ENCODE assay signal across 9 mouse cellular contexts in genomic region chr17:30005451-30005941, GRCm38 (mm10). TPM values are rescaled to one million over a fixed set of nuclear protein-coding genes. Genes with fewer than 3 reads are reported as not detected.
DNase-seq lines count a peak whose midpoint lies in the region; ATAC-seq and TF ChIP-seq lines count a peak whose summit lies in the region.
"Had no signal": no experiment of that assay in that cellular context is flagged by ENCODE, and none has a peak within 500 bp of the region (broad histone marks: within the 10 kb centered on the region; RNA-seq: fewer than 3 reads in every experiment).

No protein-coding gene starts in this region.

- peak overlapping the region; percentile 99 for H3K27ac ChIP-seq in gastrocnemius, adult 2 months
- peak overlapping the region; percentile 100 for H3K27ac ChIP-seq in liver, embryonic 15.5 days (replicated peaks)

- peak overlapping the region; percentile 94 for H3K4me3 ChIP-seq in gastrocnemius, adult 2 months
- H3K4me3 ChIP-seq in liver, embryonic 15.5 days (replicated peaks), result peak overlapping the region; percentile 76

- 0% methylated on average over 16 of the region's 19 CpGs for WGBS in liver, embryonic 15.5 days (ENCODE audit: insufficient replicate concordance)

- H3K4me2 ChIP-seq in liver, embryonic 15.5 days, result peak overlapping the region; percentile 92

- DNase-seq in layer of hippocampus, adult 11-12 months (ENCODE audit: low spot score), result peak; percentile 27
- DNase-seq in layer of hippocampus, adult 9-11 months, result no peak
- peak; percentile 65 for DNase-seq in cerebellum, adult 11-12 months
- peak; percentile 65 for DNase-seq in gastrocnemius, adult 2 months
- peak; percentile 54 for DNase-seq in naive thymus-derived CD4-positive, alpha-beta T cell, adult 2 months (ENCODE audit: low read depth)
- peak; percentile 16 to 18 for DNase-seq in thymus, postnatal 10 days (ENCODE audit: low spot score in 2 of 2)

- ATAC-seq in inflammation-experienced regulatory T-cells, adult 6 months, result peak; percentile 35
- no peak for ATAC-seq in liver, embryonic 15.5 days (ENCODE audit: insufficient read depth)

- no peak for TF ChIP-seq CTCF in gastrocnemius, adult 2 months (IDR thresholded peaks at IDR 0.05)

- peak overlapping the region; percentile 90 for H3K9ac ChIP-seq in liver, embryonic 15.5 days

- no peaks in the 10 kb centered on the region for H3K27me3 ChIP-seq in liver, embryonic 15.5 days
- H3K27me3 ChIP-seq: Patski had no signal

- no peaks in the 10 kb centered on the region for H3K36me3 ChIP-seq in liver, embryonic 15.5 days (replicated peaks)

- H3K4me1 ChIP-seq in liver, embryonic 15.5 days (replicated peaks), result peaks cover 51% of the 10 kb centered on the region

- intact Hi-C loops in gastrocnemius, adult 2 months (cut with DNase I), result loop anchor here (10.0 kb wide), 1 partner anchor 189 kb away; no protein-coding TSS in a partner anchor

- H3K9me3 ChIP-seq in liver, embryonic 15.5 days (replicated peaks), result no peaks in the 10 kb centered on the region

RNA-seq across cellular contexts. Expression of gene Zfand3, which starts 1.0 kb away (rescaled TPM):
- total RNA-seq in gastrocnemius, adult 2 months (2021), result 100 to 1,000 TPM; 193 to 204 TPM
- polyA plus RNA-seq in inflammation-experienced regulatory T-cells, adult 6 months (2017; shearing (Covaris generic)), result 10 to 100 TPM; 17.4 to 33.0 (median 17.9) TPM
- 15.4 and 15.6 TPM in 2 replicates for polyA plus RNA-seq in liver, embryonic 15.5 days (2015; fragmentation: Nextera tagmentation; extraction: Ambion mirVana)

RNA-seq across cellular contexts. Expression of gene Mdga1, which starts 35.6 kb away (rescaled TPM):
- total RNA-seq in gastrocnemius, adult 2 months (2021), result 10 to 100 TPM; 29.5 to 41.3 TPM
- not detected for polyA plus RNA-seq in inflammation-experienced regulatory T-cells, adult 6 months (2017; shearing (Covaris generic))
- polyA plus RNA-seq in liver, embryonic 15.5 days (2015; fragmentation: Nextera tagmentation; extraction: Ambion mirVana), result 1.1 and 2.4 TPM in 2 replicates
